In the genomic region with DNA sequence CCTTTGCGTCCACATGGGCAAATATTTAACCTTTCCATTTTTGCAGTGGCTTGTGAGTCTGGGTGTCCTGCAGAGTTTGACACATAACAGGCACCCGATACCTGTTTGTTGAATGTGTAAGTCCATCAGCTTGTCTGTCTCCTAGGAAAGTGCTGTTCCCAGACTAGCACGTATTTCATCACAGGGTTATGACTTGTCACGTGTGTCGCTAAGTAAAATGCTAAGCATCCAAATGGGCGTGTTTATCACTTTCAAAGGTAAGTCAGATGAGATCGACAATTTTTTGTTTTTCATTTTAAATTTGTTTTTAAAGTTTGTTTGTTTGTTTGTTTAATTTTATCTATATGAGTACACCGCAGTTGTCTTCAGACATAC, we compare ENCODE assay signal across 8 mouse cellular contexts. TPM values are rescaled to one million over a fixed set of nuclear protein-coding genes. Genes with fewer than 3 reads are reported as not detected.
A peak's percentile ranks its signal among the peaks of the same experiment; 100 is the strongest.
DNase-seq lines count a peak whose midpoint lies in the region; ATAC-seq and TF ChIP-seq lines count a peak whose summit lies in the region.

No protein-coding gene starts in this region.

- peak overlapping the region; percentile 97 for H3K4me2 ChIP-seq in liver, embryonic 11.5 days
- peak overlapping the region; percentile 61 for H3K4me2 ChIP-seq in limb, embryonic 14.5 days (replicated peaks; ENCODE audit: low read depth, low read length, severe bottlenecking)
- peak overlapping the region; percentile 73 for H3K4me2 ChIP-seq in neural tube, embryonic 15.5 days

- peak; percentile 54; the same call in 1 of the 2 replicates for ATAC-seq in liver, embryonic 11.5 days (replicated peaks; ENCODE audit: low FRiP score)
- ATAC-seq in erythroid progenitor cell, adult 5-6 weeks (replicated peaks; ENCODE audit: low FRiP score, poor library complexity, severe bottlenecking) = peak; percentile 60
- ATAC-seq in limb, embryonic 14.5 days (ENCODE audit: low FRiP score, low read depth) = peak; percentile 42
- ATAC-seq in neural tube, embryonic 15.5 days (ENCODE audit: low FRiP score) = no peak

- peaks cover 5% of the 10 kb centered on the region for H3K4me1 ChIP-seq in liver, embryonic 11.5 days (replicated peaks; ENCODE audit: control insufficient read depth, insufficient read depth, low read length)
- H3K4me1 ChIP-seq in limb, embryonic 14.5 days (ENCODE audit: control insufficient read depth, insufficient read depth, low read length) = peaks cover 7% of the 10 kb centered on the region
- H3K4me1 ChIP-seq in neural tube, embryonic 15.5 days = peaks cover 12% of the 10 kb centered on the region
- H3K4me1 ChIP-seq in cerebellum, adult 2 months (ENCODE audit: control insufficient read depth, insufficient read depth, low read length) = peaks cover 3% of the 10 kb centered on the region; the same call in 1 of the 2 replicates

- DNase-seq in liver, embryonic 11.5 days (ENCODE audit: low spot score) = no peak
- DNase-seq in liver = no peak
- DNase-seq in limb, embryonic 14.5 days (ENCODE audit: low spot score) = no peak
- DNase-seq in spleen, adult 18-20 months = no peak
- DNase-seq in adrenal gland, postnatal 25 days = no peak
- no peak for DNase-seq in cerebellum, adult 2 months

- H3K4me3 ChIP-seq in liver, embryonic 11.5 days (ENCODE audit: low read depth, low read length) = peak overlapping the region; percentile 57
- peak overlapping the region; percentile 40 for H3K4me3 ChIP-seq in limb, embryonic 14.5 days (replicated peaks; ENCODE audit: low read length)
- peak overlapping the region; percentile 42 for H3K4me3 ChIP-seq in neural tube, embryonic 15.5 days (replicated peaks)
- H3K4me3 ChIP-seq in cerebellum, adult 2 months (replicated peaks; ENCODE audit: insufficient read depth, low read depth, low read length) = no peak overlapping the region

- TF ChIP-seq CTCF in cerebellum, adult 2 months (IDR thresholded peaks at IDR 0.05; ENCODE audit: borderline replicate concordance, insufficient read depth, low read depth, low read length) = no peak

- WGBS in liver, embryonic 11.5 days = 18% methylated on average over 8 of the region's 8 CpGs
- WGBS in limb, embryonic 14.5 days = 24% methylated on average over 8 of the region's 8 CpGs
- WGBS in neural tube, embryonic 15.5 days = 24% methylated on average over 8 of the region's 8 CpGs
- WGBS in cerebellum, adult 2 months = 23% methylated on average over 8 of the region's 8 CpGs

- no peaks in the 10 kb centered on the region for H3K9me3 ChIP-seq in liver, embryonic 11.5 days (ENCODE audit: control insufficient read depth, low read length)
- H3K9me3 ChIP-seq in limb, embryonic 14.5 days (ENCODE audit: control insufficient read depth, low read length) = no peaks in the 10 kb centered on the region
- no peaks in the 10 kb centered on the region for H3K9me3 ChIP-seq in neural tube, embryonic 15.5 days (replicated peaks)

- H3K36me3 ChIP-seq in liver, embryonic 11.5 days (ENCODE audit: control insufficient read depth, insufficient read depth, low read length) = no peaks in the 10 kb centered on the region
- no peaks in the 10 kb centered on the region for H3K36me3 ChIP-seq in limb, embryonic 14.5 days (ENCODE audit: control insufficient read depth, insufficient read depth, low read length)
- no peaks in the 10 kb centered on the region for H3K36me3 ChIP-seq in neural tube, embryonic 15.5 days

- no peak overlapping the region for H3K9ac ChIP-seq in liver, embryonic 11.5 days (ENCODE audit: low read depth, low read length)
- no peak overlapping the region for H3K9ac ChIP-seq in limb, embryonic 14.5 days (ENCODE audit: low read depth, low read length, severe bottlenecking)
- H3K9ac ChIP-seq in neural tube, embryonic 15.5 days (replicated peaks) = no peak overlapping the region

- no peak overlapping the region for H3K27ac ChIP-seq in liver, embryonic 11.5 days (ENCODE audit: low read depth, low read length)
- no peak overlapping the region for H3K27ac ChIP-seq in limb, embryonic 14.5 days (replicated peaks; ENCODE audit: low read depth, low read length)
- H3K27ac ChIP-seq in neural tube, embryonic 15.5 days (replicated peaks) = no peak overlapping the region
- no peak overlapping the region for H3K27ac ChIP-seq in cerebellum, adult 2 months (ENCODE audit: insufficient read depth, low read length)

- peaks cover 11% of the 10 kb centered on the region for H3K27me3 ChIP-seq in liver, embryonic 11.5 days (replicated peaks; ENCODE audit: control insufficient read depth, insufficient read depth, low read length)
- 0 out of 2 replicates have a peak, but pooled peaks cover 4% of the 10 kb centered on the region for H3K27me3 ChIP-seq in limb, embryonic 14.5 days (ENCODE audit: control insufficient read depth, insufficient read depth, low read length)
- peaks cover 24% of the 10 kb centered on the region for H3K27me3 ChIP-seq in neural tube, embryonic 15.5 days (replicated peaks)
- no peaks in the 10 kb centered on the region for H3K27me3 ChIP-seq in cerebellum, adult 2 months (ENCODE audit: control insufficient read depth, insufficient read depth, low read length)

- no peak for TF ChIP-seq POLR2A in limb, embryonic 14.5 days (IDR thresholded peaks at IDR 0.05; ENCODE audit: borderline replicate concordance, extremely low read depth, insufficient read depth, insufficient read length)
- TF ChIP-seq POLR2A in cerebellum, adult 2 months (IDR thresholded peaks at IDR 0.05; ENCODE audit: borderline replicate concordance, insufficient read depth, low read length) = no peak

RNA-seq across cellular contexts. Expression of gene Tmem9, which starts 0.2 kb away (rescaled TPM):
- polyA plus RNA-seq in liver, embryonic 11.5 days (2014; fragmentation: Nextera tagmentation; extraction: Ambion mirVana) = 79.6 and 92.6 TPM in 2 replicates
- total RNA-seq in erythroid progenitor cell, adult 5-6 weeks (2015; ENCODE audit: low replicate concordance) = 29.8 and 64.5 TPM in 2 replicates
- 31.8 and 54.4 TPM in 2 replicates for total RNA-seq in erythroid progenitor cell, adult 5-6 weeks (2017; ENCODE audit: low replicate concordance)
- 162 and 190 TPM in 2 replicates for polyA plus RNA-seq in limb, embryonic 14.5 days (2012; rRNA removed)
- 98.6 and 111 TPM in 2 replicates for polyA plus RNA-seq in limb, embryonic 14.5 days (2014; fragmentation: Nextera tagmentation; extraction: Ambion mirVana)
- polyA plus RNA-seq in neural tube, embryonic 15.5 days (2015; fragmentation: Nextera tagmentation; extraction: Ambion mirVana) = 188 and 194 TPM in 2 replicates
- 33.5 and 41.0 TPM in 2 replicates for total RNA-seq in adrenal gland, postnatal 25 days (2021)
- polyA plus RNA-seq in cerebellum, adult 2 months (2012; rRNA removed) = 141 and 143 TPM in 2 replicates

RNA-seq across cellular contexts. Expression of gene Igfn1, which starts 2.0 kb away (rescaled TPM):
- polyA plus RNA-seq in liver, embryonic 11.5 days (2014; fragmentation: Nextera tagmentation; extraction: Ambion mirVana) = not detected in 2 replicates
- total RNA-seq in erythroid progenitor cell, adult 5-6 weeks (2015; ENCODE audit: low replicate concordance) = not detected in 2 replicates
- total RNA-seq in erythroid progenitor cell, adult 5-6 weeks (2017; ENCODE audit: low replicate concordance) = not detected in 2 replicates
- polyA plus RNA-seq in limb, embryonic 14.5 days (2012; rRNA removed) = 0.69 and 0.74 TPM in 2 replicates
- 0.14 and 0.28 TPM in 2 replicates for polyA plus RNA-seq in limb, embryonic 14.5 days (2014; fragmentation: Nextera tagmentation; extraction: Ambion mirVana)
- polyA plus RNA-seq in neural tube, embryonic 15.5 days (2015; fragmentation: Nextera tagmentation; extraction: Ambion mirVana) = not detected in 2 replicates
- 0.18 TPM in 1 of 2 replicates, not detected in the other for total RNA-seq in adrenal gland, postnatal 25 days (2021)
- 0.33 and 0.65 TPM in 2 replicates for polyA plus RNA-seq in cerebellum, adult 2 months (2012; rRNA removed)

RNA-seq across cellular contexts. Expression of gene Ascl5, which starts 42.5 kb away (rescaled TPM):
- polyA plus RNA-seq in liver, embryonic 11.5 days (2014; fragmentation: Nextera tagmentation; extraction: Ambion mirVana) = 0.47 TPM in 1 of 2 replicates, not detected in the other
- not detected in 2 replicates for total RNA-seq in erythroid progenitor cell, adult 5-6 weeks (2015; ENCODE audit: low replicate concordance)
- total RNA-seq in erythroid progenitor cell, adult 5-6 weeks (2017; ENCODE audit: low replicate concordance) = not detected in 2 replicates
- polyA plus RNA-seq in limb, embryonic 14.5 days (2012; rRNA removed) = 0.18 and 0.36 TPM in 2 replicates
- not detected in 2 replicates for polyA plus RNA-seq in limb, embryonic 14.5 days (2014; fragmentation: Nextera tagmentation; extraction: Ambion mirVana)
- not detected in 2 replicates for polyA plus RNA-seq in neural tube, embryonic 15.5 days (2015; fragmentation: Nextera tagmentation; extraction: Ambion mirVana)
- total RNA-seq in adrenal gland, postnatal 25 days (2021) = not detected in 2 replicates
- not detected in 2 replicates for polyA plus RNA-seq in cerebellum, adult 2 months (2012; rRNA removed)

RNA-seq across cellular contexts. Expression of gene Cacna1s, which starts 44.4 kb away (rescaled TPM):
- 0.09 and 0.45 TPM in 2 replicates for polyA plus RNA-seq in liver, embryonic 11.5 days (2014; fragmentation: Nextera tagmentation; extraction: Ambion mirVana)
- total RNA-seq in erythroid progenitor cell, adult 5-6 weeks (2015; ENCODE audit: low replicate concordance) = not detected in 2 replicates
- not detected in 2 replicates for total RNA-seq in erythroid progenitor cell, adult 5-6 weeks (2017; ENCODE audit: low replicate concordance)
- 16.6 and 22.4 TPM in 2 replicates for polyA plus RNA-seq in limb, embryonic 14.5 days (2012; rRNA removed)
- 4.3 and 6.9 TPM in 2 replicates for polyA plus RNA-seq in limb, embryonic 14.5 days (2014; fragmentation: Nextera tagmentation; extraction: Ambion mirVana)
- 0.75 and 1.1 TPM in 2 replicates for polyA plus RNA-seq in neural tube, embryonic 15.5 days (2015; fragmentation: Nextera tagmentation; extraction: Ambion mirVana)
- total RNA-seq in adrenal gland, postnatal 25 days (2021) = 0.21 and 0.52 TPM in 2 replicates
- 1.2 and 1.3 TPM in 2 replicates for polyA plus RNA-seq in cerebellum, adult 2 months (2012; rRNA removed)
